Mouse (Mus musculus): ENCODE results near the gene Mrpl4. TPM values are rescaled to one million over a fixed set of nuclear protein-coding genes. Genes with fewer than 3 reads are reported as not detected.
"Not testable (repeated sequence)": the region's sequence is repeated elsewhere in the genome, so short reads cannot be mapped to it uniquely, and the experiment has no call there.

Mrpl4 gene
- polyA plus RNA-seq, 1 experiment = 108 TPM

GRCm38 (mm10) chr9:20983169-20983568 is 19.4 kb upstream of the Mrpl4 start:
- no peak for TF ChIP-seq POLR2A (IDR thresholded peaks at IDR 0.05; ENCODE audit: extremely low read depth, insufficient read depth, low read length)
- no peak for TF ChIP-seq CTCF (IDR thresholded peaks at IDR 0.05; ENCODE audit: extremely low read depth, insufficient read depth, low read length)
- no peak overlapping the region for H3K4me3 ChIP-seq (ENCODE audit: insufficient read depth, low read length)
- no peaks in the 10 kb centered on the region for H3K4me1 ChIP-seq (ENCODE audit: control insufficient read depth, insufficient read depth, low read length)
- H3K27ac ChIP-seq (ENCODE audit: insufficient read depth, low read length) = no peak overlapping the region

DNA sequence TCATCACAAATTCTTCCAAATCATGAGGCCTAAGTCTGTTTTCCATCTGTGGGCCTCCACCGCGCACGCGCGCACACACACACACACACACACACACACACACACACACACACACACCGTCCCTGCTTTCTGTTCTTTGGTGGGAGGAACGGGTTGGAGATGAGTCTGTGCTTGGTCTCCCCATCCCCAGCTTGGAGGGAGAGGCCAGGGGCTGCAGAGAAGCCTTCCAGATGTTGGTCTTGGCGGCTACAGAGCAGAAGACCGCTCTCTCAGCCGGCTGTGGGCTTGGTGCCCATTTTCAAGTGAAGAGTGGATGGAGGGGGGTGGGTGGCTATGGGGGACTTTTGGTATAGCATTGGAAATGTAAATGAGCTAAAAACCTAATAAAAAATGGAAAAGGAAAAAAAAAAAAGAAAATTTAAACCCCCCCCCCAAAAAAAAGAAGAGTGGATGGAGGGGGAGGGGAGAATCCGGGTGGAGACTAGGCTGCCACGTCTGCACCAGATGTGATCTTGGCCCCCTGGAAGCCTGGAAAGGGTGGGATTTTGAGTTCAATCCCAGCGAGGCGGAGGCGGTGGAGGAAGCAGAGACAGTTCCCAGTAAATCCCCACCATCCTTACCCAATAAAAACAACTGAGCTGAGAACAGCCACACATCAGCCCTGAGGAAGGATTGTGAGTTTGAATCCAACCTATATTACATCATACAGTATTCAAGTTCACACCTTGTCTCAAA is 15.4 kb upstream of the Mrpl4 start:
- H3K4me3 ChIP-seq (ENCODE audit: insufficient read depth, low read length) = no peak overlapping the region
- no peak overlapping the region for H3K27ac ChIP-seq (ENCODE audit: insufficient read depth, low read length)
- H3K4me1 ChIP-seq (ENCODE audit: control insufficient read depth, insufficient read depth, low read length) = no peaks in the 10 kb centered on the region
- TF ChIP-seq CTCF (IDR thresholded peaks at IDR 0.05; ENCODE audit: extremely low read depth, insufficient read depth, low read length) (no peak), POLR2A (IDR thresholded peaks at IDR 0.05; ENCODE audit: extremely low read depth, insufficient read depth, low read length) (no peak)

DNA sequence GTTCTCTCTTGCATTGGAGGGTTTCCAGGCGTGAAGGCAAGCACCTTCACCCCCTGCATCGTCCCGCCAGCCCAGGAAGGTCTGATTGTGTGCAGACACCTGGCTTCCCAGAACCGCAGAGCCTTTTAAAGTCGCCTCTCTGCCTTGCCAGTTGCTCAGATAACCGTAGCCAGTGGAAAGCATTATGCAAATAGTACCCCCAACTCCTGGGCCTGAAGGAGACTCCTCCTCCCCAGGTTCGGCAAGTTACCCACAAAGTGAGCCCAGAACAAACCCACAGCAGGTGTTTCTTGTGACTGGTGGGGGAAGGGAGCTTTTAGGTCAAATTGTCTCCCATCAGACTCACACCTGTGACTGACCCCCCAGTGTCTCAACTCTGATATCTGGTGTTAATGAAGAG is 14.6 kb upstream of the Mrpl4 start:
- H3K4me3 ChIP-seq (ENCODE audit: insufficient read depth, low read length) = no peak overlapping the region
- H3K27ac ChIP-seq (ENCODE audit: insufficient read depth, low read length) = no peak overlapping the region
- TF ChIP-seq CTCF (IDR thresholded peaks at IDR 0.05; ENCODE audit: extremely low read depth, insufficient read depth, low read length) (no peak), POLR2A (IDR thresholded peaks at IDR 0.05; ENCODE audit: extremely low read depth, insufficient read depth, low read length) (no peak)
- H3K4me1 ChIP-seq (ENCODE audit: control insufficient read depth, insufficient read depth, low read length) = no peaks in the 10 kb centered on the region

DNA sequence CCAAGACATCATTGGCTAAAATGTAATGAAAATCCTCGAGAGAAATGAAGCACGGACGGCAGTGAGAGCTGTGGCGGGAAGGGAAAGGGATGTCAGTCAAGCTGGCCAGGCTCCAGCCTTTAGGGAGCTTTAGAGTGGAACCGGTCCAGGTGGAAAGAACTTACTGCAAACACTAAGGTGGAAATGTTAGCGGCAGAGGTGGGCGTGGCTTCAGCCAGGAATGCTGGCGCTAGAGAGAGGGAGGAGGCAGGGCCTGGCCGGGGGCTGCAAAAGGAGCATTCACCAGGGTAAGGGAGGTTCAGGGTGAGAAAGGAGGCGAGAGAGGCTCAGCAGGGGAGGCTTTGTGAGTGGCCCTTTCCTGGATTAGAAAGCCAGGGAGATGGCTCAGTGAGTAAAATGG is 11.7 kb upstream of the Mrpl4 start:
- TF ChIP-seq POLR2A (IDR thresholded peaks at IDR 0.05; ENCODE audit: extremely low read depth, insufficient read depth, low read length) = no peak
- no peak for TF ChIP-seq CTCF (IDR thresholded peaks at IDR 0.05; ENCODE audit: extremely low read depth, insufficient read depth, low read length)
- H3K4me3 ChIP-seq (ENCODE audit: insufficient read depth, low read length) = no peak overlapping the region
- no peak overlapping the region for H3K27ac ChIP-seq (ENCODE audit: insufficient read depth, low read length)
- H3K4me1 ChIP-seq (ENCODE audit: control insufficient read depth, insufficient read depth, low read length) = no peaks in the 10 kb centered on the region

DNA sequence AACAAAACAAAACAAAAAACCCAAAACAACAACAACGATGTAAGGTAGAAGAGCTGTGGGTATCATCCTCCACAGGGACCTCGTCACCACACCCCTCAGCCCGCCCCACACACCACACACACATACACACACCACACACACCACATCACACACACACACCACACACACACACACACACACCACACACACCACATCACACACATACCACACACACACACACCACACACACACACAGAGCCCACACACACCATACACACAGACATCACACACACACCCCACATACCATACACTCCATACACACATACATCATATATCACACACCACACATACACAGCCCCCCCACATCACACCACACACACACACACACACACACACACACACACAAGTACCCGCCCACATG is 11.0 kb upstream of the Mrpl4 start:
- no peaks in the 10 kb centered on the region for H3K4me1 ChIP-seq (ENCODE audit: control insufficient read depth, insufficient read depth, low read length)
- H3K4me3 ChIP-seq (ENCODE audit: insufficient read depth, low read length) = no peak overlapping the region
- H3K27ac ChIP-seq (ENCODE audit: insufficient read depth, low read length) = no peak overlapping the region
- TF ChIP-seq CTCF (IDR thresholded peaks at IDR 0.05; ENCODE audit: extremely low read depth, insufficient read depth, low read length) = no peak
- TF ChIP-seq POLR2A (IDR thresholded peaks at IDR 0.05; ENCODE audit: extremely low read depth, insufficient read depth, low read length) = no peak

GRCm38 (mm10) chr9:20993165-20993898 is 9.2 kb upstream of the Mrpl4 start:
- TF ChIP-seq POLR2A (IDR thresholded peaks at IDR 0.05; ENCODE audit: extremely low read depth, insufficient read depth, low read length) (no peak), CTCF (IDR thresholded peaks at IDR 0.05; ENCODE audit: extremely low read depth, insufficient read depth, low read length) (no peak)
- H3K27ac ChIP-seq (ENCODE audit: insufficient read depth, low read length) = no peak overlapping the region
- no peaks in the 10 kb centered on the region for H3K4me1 ChIP-seq (ENCODE audit: control insufficient read depth, insufficient read depth, low read length)
- no peak overlapping the region for H3K4me3 ChIP-seq (ENCODE audit: insufficient read depth, low read length)

- Histone ChIP-seq H3K4me3 (ENCODE audit: insufficient read depth, low read length) (no peak overlapping the region), H3K27ac (ENCODE audit: insufficient read depth, low read length) (no peak overlapping the region), H3K4me1 (ENCODE audit: control insufficient read depth, insufficient read depth, low read length) (no peaks in the 10 kb centered on the region)
- TF ChIP-seq POLR2A (IDR thresholded peaks at IDR 0.05; ENCODE audit: extremely low read depth, insufficient read depth, low read length) (no peak), CTCF (IDR thresholded peaks at IDR 0.05; ENCODE audit: extremely low read depth, insufficient read depth, low read length) (no peak)
These were observed 7.5 kb upstream of the Mrpl4 start for GRCm38 (mm10) chr9:20995069-20995468.

DNA sequence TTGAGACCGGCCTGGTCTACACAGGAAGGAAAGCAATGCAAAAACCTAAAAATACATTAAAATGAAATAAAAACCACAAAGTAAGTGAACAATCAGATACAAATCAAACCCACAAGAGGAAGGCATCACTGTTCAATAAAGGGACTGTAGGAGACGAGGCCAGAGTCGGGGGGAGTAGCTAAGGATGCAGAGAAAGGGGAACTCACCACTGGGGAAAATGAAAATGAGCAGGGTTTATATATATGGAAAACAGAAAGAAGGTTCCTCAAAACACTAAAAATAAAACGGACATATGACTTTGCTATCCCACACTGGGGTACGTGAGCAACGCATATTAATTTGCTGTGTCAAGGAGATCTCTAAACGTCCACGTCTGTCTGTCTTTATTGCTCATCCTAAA is 5.5 kb upstream of the Mrpl4 start:
- TF ChIP-seq CTCF (IDR thresholded peaks at IDR 0.05; ENCODE audit: extremely low read depth, insufficient read depth, low read length) (no peak), POLR2A (IDR thresholded peaks at IDR 0.05; ENCODE audit: extremely low read depth, insufficient read depth, low read length) (no peak)
- no peak overlapping the region for H3K4me3 ChIP-seq (ENCODE audit: insufficient read depth, low read length)
- H3K27ac ChIP-seq (ENCODE audit: insufficient read depth, low read length) = no peak overlapping the region
- H3K4me1 ChIP-seq (ENCODE audit: control insufficient read depth, insufficient read depth, low read length) = no peaks in the 10 kb centered on the region

DNA sequence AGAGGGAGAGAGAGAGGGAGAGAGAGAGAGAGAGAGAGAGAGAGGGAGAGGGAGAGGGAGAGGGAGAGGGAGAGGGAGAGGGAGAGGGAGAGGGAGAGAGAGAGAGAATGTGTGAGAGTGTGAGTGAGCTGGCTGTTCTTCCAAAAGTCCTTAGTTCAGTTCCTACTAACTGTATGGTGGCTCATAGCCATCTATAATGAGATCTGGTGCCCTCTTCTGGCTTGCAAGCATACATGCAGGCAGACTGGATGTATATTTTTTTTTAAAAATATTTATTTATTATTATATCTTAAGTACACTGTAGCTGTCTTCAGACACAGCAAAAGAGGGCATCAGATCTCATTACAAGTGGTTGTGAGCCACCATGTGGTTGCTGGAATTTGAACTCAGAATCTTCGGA is 4.2 kb upstream of the Mrpl4 start:
- not testable (repeated sequence) for H3K27ac ChIP-seq (ENCODE audit: insufficient read depth, low read length)
- 0 out of 2 replicates have a peak, but pooled peaks have one; percentile 6 for TF ChIP-seq CTCF (IDR thresholded peaks at IDR 0.05; ENCODE audit: extremely low read depth, insufficient read depth, low read length)

DNA sequence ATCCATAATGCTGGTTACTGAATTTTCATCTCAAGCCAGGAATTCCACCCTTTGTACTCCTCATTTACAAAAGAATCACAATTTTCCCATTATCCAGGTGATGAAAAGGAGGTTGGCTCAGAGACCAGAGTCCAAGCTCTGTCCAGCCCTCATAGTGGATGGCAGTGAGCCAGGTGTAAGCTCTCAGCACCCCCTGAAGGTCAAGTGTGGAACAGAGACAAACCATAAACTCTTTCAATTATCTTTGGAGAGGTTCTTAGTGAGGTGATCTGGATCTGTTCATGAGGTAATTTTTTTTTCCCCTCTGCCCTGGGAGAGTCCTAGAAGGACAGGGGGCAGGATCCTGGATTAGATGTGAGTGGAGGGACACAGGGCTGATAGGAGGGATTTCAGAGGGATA is 1.7 kb upstream of the Mrpl4 start:
- no peaks in the 10 kb centered on the region; the same call in 1 of the 2 replicates for H3K4me1 ChIP-seq (ENCODE audit: control insufficient read depth, insufficient read depth, low read length)
- TF ChIP-seq CTCF (IDR thresholded peaks at IDR 0.05; ENCODE audit: extremely low read depth, insufficient read depth, low read length) = no peak
- no peak for TF ChIP-seq POLR2A (IDR thresholded peaks at IDR 0.05; ENCODE audit: extremely low read depth, insufficient read depth, low read length)
- no peak overlapping the region for H3K27ac ChIP-seq (ENCODE audit: insufficient read depth, low read length)
- H3K4me3 ChIP-seq (ENCODE audit: insufficient read depth, low read length) = no peak overlapping the region

More for the DNA sequence above, 4.2 kb upstream of the Mrpl4 start:
- not testable (repeated sequence) for H3K4me3 ChIP-seq (ENCODE audit: insufficient read depth, low read length); H3K4me1 ChIP-seq (ENCODE audit: control insufficient read depth, insufficient read depth, low read length)

Measured in cortical plate, adult 2 months (tissue).